Mouse (Mus musculus): ENCODE measurements around the gene Palld. TPM values are rescaled to one million over a fixed set of nuclear protein-coding genes. Genes with fewer than 3 reads are reported as not detected.

The Palld gene
- 37.7 and 63.8 TPM in 2 replicates for polyA plus RNA-seq (2012; rRNA removed)

DNA sequence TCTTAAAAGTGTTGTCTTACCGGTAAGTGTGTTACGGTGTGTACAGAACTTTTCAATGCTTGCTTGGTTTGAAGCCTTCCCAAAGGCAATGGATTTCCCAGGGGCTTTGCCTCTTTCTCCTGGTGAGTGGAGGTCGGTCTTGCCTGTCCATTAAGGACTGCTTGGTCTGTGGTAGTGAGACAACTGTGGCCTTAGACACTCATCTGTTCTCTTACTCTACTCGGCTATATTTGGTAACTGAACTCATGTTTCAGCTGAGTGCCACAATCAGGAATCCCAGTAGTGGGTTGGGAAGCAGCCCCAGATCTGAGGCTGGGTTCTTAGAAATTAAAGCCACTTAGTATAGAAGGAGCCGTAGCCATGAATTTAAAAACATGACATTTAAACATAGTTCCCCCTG lies at the start of gene Palld:
Palld (minus strand) TSS at position 170 of the 400 bp plus-strand sequence.

GRCm38 (mm10) chr8:61927777-61928494 lies 25.4 kb upstream of the Palld start, which contains the start of gene Ddx60:
Gene Ddx60, plus strand, starts transcription at chr8:61928087.

GRCm38 (mm10) chr8:61487597-61488156 lies 414.8 kb downstream of the Palld start, which contains the start of gene Cbr4:
Gene Cbr4, plus strand, starts transcription at chr8:61487734.

Other genes starting within 250 kb of the Palld start
- 0.08 and 0.14 TPM in 2 replicates for gene Ddx60, start 25.4 kb upstream of the Palld start, polyA plus RNA-seq (2012; rRNA removed)
- gene Anxa10, start 220.5 kb upstream of the Palld start, polyA plus RNA-seq (2012; rRNA removed), result 95.6 and 122 TPM in 2 replicates